Mouse (Mus musculus): Measurements from ENCODE around the gene Srgap2. TPM values are rescaled to one million over a fixed set of nuclear protein-coding genes. Genes with fewer than 3 reads are reported as not detected.

Srgap2 gene
- polyA plus RNA-seq, 1 experiment from 2014 or later = 4.1 TPM

- Histone ChIP-seq H3K9me3 (ENCODE audit: low read length) (no peaks in the 10 kb centered on the region), H3K4me2 (ENCODE audit: low read depth, low read length) (no peak overlapping the region), H3K4me3 (ENCODE audit: low read depth, low read length) (no peak overlapping the region), H3K9ac (replicated peaks) (no peak overlapping the region), H3K27me3 (ENCODE audit: insufficient read depth, low read length) (no peaks in the 10 kb centered on the region), H3K36me3 (replicated peaks; ENCODE audit: insufficient read depth, low read length) (peaks cover 25% of the 10 kb centered on the region), H3K4me1 (ENCODE audit: insufficient read depth) (no peaks in the 10 kb centered on the region), H3K27ac (ENCODE audit: low read depth) (no peak overlapping the region)
- no peak for ATAC-seq
- WGBS (ENCODE audit: insufficient replicate concordance) = 92% methylated on average over 9 of the region's 9 CpGs
- TF ChIP-seq EP300 (IDR thresholded peaks at IDR 0.05; ENCODE audit: low read depth) (no peak), CTCF (IDR thresholded peaks at IDR 0.05; ENCODE audit: low read depth) (no peak)
- DNase-seq = no peak
These were observed 229.0 kb downstream of the Srgap2 start for GRCm38 (mm10) chr1:131298171-131298570.

- 87% methylated on average over 7 of the region's 7 CpGs for WGBS (ENCODE audit: insufficient replicate concordance)
- no peaks in the 10 kb centered on the region for H3K27me3 ChIP-seq (ENCODE audit: insufficient read depth, low read length)
- H3K4me2 ChIP-seq (ENCODE audit: low read depth, low read length) = no peak overlapping the region
- H3K36me3 ChIP-seq (replicated peaks; ENCODE audit: insufficient read depth, low read length) = peaks cover 25% of the 10 kb centered on the region
- no peak for ATAC-seq
- no peak overlapping the region for H3K4me3 ChIP-seq (ENCODE audit: low read depth, low read length)
- no peaks in the 10 kb centered on the region for H3K9me3 ChIP-seq (ENCODE audit: low read length)
- no peak overlapping the region for H3K27ac ChIP-seq (ENCODE audit: low read depth)
- no peak for DNase-seq
- no peak overlapping the region for H3K9ac ChIP-seq (replicated peaks)
- no peaks in the 10 kb centered on the region for H3K4me1 ChIP-seq (ENCODE audit: insufficient read depth)
- no peak for TF ChIP-seq EP300 (IDR thresholded peaks at IDR 0.05; ENCODE audit: low read depth)
- TF ChIP-seq CTCF (IDR thresholded peaks at IDR 0.05; ENCODE audit: low read depth) = no peak
These were observed 230.4 kb downstream of the Srgap2 start for GRCm38 (mm10) chr1:131296726-131297125.

- no peak overlapping the region for H3K4me3 ChIP-seq (ENCODE audit: low read depth, low read length)
- no peak overlapping the region for H3K27ac ChIP-seq (ENCODE audit: low read depth)
- no peaks in the 10 kb centered on the region for H3K9me3 ChIP-seq (ENCODE audit: low read length)
- TF ChIP-seq CTCF (IDR thresholded peaks at IDR 0.05; ENCODE audit: low read depth) (no peak), EP300 (IDR thresholded peaks at IDR 0.05; ENCODE audit: low read depth) (no peak)
- no peak overlapping the region for H3K4me2 ChIP-seq (ENCODE audit: low read depth, low read length)
- H3K4me1 ChIP-seq (ENCODE audit: insufficient read depth) = no peaks in the 10 kb centered on the region
- peaks cover 26% of the 10 kb centered on the region for H3K36me3 ChIP-seq (replicated peaks; ENCODE audit: insufficient read depth, low read length)
- H3K27me3 ChIP-seq (ENCODE audit: insufficient read depth, low read length) = no peaks in the 10 kb centered on the region
- DNase-seq (no peak), ATAC-seq (no peak)
- no peak overlapping the region for H3K9ac ChIP-seq (replicated peaks)
- 81% methylated on average over 8 of the region's 8 CpGs for WGBS (ENCODE audit: insufficient replicate concordance)
These were observed 232.0 kb downstream of the Srgap2 start for GRCm38 (mm10) chr1:131295200-131295599.

- Histone ChIP-seq H3K27ac (ENCODE audit: low read depth) (no peak overlapping the region), H3K27me3 (ENCODE audit: insufficient read depth, low read length) (no peaks in the 10 kb centered on the region), H3K4me3 (ENCODE audit: low read depth, low read length) (no peak overlapping the region), H3K36me3 (replicated peaks; ENCODE audit: insufficient read depth, low read length) (peaks cover 15% of the 10 kb centered on the region), H3K4me1 (ENCODE audit: insufficient read depth) (no peaks in the 10 kb centered on the region), H3K4me2 (ENCODE audit: low read depth, low read length) (no peak overlapping the region), H3K9ac (replicated peaks) (no peak overlapping the region), H3K9me3 (ENCODE audit: low read length) (no peaks in the 10 kb centered on the region)
- WGBS (ENCODE audit: insufficient replicate concordance) = 88% methylated on average over 2 of the region's 2 CpGs
- ATAC-seq (no peak), DNase-seq (no peak)
- TF ChIP-seq EP300 (IDR thresholded peaks at IDR 0.05; ENCODE audit: low read depth) (no peak), CTCF (IDR thresholded peaks at IDR 0.05; ENCODE audit: low read depth) (no peak)
These were observed 233.3 kb downstream of the Srgap2 start for GRCm38 (mm10) chr1:131293922-131294250.

DNA sequence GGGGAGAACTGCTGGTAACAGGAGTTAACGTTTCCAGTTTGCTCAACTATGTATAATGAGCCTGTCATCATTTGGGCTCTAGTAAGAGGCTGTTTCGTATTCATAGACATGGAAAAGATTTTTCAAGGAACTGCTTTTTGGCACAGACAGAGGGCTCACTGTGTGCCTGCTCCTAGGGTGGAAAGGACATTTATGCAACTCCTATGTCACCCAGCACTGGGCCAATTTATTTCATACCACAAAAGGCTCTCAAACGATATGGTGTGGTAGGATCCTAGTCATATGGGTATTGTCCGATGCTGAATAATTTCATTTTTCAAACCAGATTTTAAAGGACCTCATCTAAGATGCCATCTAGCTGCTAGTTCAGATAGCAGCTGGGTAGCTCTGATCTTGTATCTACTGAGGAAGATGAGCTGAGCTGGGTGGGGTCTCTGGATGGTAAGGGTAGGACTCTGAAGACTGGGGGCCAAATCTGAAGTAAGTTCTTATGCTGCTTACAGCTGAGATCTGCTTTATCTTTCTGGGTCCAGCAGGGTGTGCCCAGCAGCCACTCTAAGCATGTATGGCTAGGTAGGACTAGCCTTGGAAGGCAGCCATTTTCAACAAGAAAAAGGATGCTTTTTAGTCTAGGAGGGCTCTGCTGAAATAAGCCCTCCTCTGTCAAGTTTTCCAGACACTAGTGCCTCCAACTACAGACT is 233.8 kb downstream of the Srgap2 start:
- TF ChIP-seq CTCF (IDR thresholded peaks at IDR 0.05; ENCODE audit: low read depth) = no peak
- TF ChIP-seq EP300 (IDR thresholded peaks at IDR 0.05; ENCODE audit: low read depth) = no peak
- ATAC-seq = no peak
- Histone ChIP-seq H3K4me2 (ENCODE audit: low read depth, low read length) (no peak overlapping the region), H3K9me3 (ENCODE audit: low read length) (no peaks in the 10 kb centered on the region), H3K4me3 (ENCODE audit: low read depth, low read length) (no peak overlapping the region), H3K9ac (replicated peaks) (no peak overlapping the region), H3K27ac (ENCODE audit: low read depth) (no peak overlapping the region), H3K27me3 (ENCODE audit: insufficient read depth, low read length) (no peaks in the 10 kb centered on the region), H3K36me3 (replicated peaks; ENCODE audit: insufficient read depth, low read length) (peaks cover 15% of the 10 kb centered on the region), H3K4me1 (ENCODE audit: insufficient read depth) (no peaks in the 10 kb centered on the region)
- 82% methylated on average over 4 of the region's 4 CpGs for WGBS (ENCODE audit: insufficient replicate concordance)
- DNase-seq = no peak

GRCm38 (mm10) chr1:131290648-131291047 is 236.5 kb downstream of the Srgap2 start:
- Histone ChIP-seq H3K27ac (ENCODE audit: low read depth) (no peak overlapping the region), H3K9ac (replicated peaks) (no peak overlapping the region), H3K9me3 (ENCODE audit: low read length) (no peaks in the 10 kb centered on the region), H3K4me1 (ENCODE audit: insufficient read depth) (peaks cover 12% of the 10 kb centered on the region), H3K4me2 (ENCODE audit: low read depth, low read length) (no peak overlapping the region), H3K27me3 (ENCODE audit: insufficient read depth, low read length) (no peaks in the 10 kb centered on the region), H3K36me3 (replicated peaks; ENCODE audit: insufficient read depth, low read length) (peaks cover 9% of the 10 kb centered on the region), H3K4me3 (ENCODE audit: low read depth, low read length) (no peak overlapping the region)
- 43% methylated on average over 2 of the region's 2 CpGs for WGBS (ENCODE audit: insufficient replicate concordance)
- TF ChIP-seq CTCF (IDR thresholded peaks at IDR 0.05; ENCODE audit: low read depth) = peak; percentile 81
- TF ChIP-seq EP300 (IDR thresholded peaks at IDR 0.05; ENCODE audit: low read depth) = no peak
- DNase-seq (peak; percentile 69), ATAC-seq (peak; percentile 16; the same call in 1 of the 2 replicates)

All from liver, postnatal 0 days (tissue).